Mouse (Mus musculus): ENCODE measurements around the gene Gm42742.
A peak's percentile ranks its signal among the peaks of the same experiment; 100 is the strongest.

Gm42742 gene

DNA sequence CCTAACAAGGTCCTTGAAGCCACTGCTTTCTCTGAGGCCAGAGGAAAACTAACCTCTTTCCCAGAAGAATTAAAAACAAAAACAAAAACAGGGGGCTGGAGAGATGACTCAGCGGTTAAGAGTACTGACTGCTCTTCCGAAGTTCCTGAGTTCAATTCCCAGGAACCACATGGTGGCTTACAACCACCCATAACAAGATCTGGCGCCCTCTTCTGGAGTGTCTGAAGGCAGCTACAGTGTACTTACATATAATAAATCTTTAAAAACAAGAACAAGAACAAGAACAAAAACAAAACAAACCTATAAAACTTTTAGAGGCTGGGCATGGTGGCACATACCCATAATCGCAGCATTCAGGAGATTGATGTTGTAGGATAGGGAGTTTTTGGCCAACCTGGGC lies 24.4 kb downstream of the Gm42742 start:
- no peak for DNase-seq

DNA sequence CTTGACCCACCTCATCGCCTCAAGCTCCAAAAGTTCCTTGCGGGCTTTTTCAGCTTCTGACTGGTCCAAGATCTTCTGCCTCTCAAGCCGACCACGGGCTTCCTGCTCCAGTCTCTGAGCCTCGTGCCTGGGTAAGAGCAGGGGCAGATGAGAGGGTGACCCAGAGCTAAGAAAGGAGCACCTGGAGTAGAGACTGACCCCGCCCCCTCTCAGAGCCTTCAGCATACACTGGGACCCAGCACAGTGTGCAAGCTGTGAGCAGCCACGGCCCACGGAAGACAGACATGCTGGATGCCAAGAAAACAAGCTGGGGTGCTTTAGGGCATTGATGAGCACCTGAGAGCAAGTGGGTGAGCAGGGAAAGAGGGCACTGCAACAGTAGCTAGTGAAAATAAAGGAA lies 32.1 kb downstream of the Gm42742 start:
- no peak for DNase-seq

DNA sequence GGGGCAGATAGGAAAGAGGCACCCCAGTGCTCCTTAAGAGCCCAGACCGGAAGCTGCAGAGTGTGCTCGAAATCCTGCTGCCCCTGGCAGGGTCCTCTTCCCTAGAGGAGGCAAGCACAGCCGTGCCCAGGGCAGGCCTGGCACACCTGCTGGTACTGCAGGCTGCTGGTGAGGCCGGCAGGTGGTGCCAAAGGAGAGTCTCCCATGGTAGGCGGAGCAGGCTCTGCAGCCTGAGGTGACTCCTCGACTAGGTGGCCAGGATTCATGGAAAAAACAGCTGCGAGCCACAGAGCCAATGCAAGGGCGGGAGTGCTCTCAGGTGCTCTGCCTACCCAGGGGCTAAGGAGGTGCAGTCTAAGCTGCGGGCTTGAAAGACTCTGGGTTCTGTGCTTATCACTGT lies 34.6 kb downstream of the Gm42742 start:
- DNase-seq: peak; percentile 53 to 67

DNA sequence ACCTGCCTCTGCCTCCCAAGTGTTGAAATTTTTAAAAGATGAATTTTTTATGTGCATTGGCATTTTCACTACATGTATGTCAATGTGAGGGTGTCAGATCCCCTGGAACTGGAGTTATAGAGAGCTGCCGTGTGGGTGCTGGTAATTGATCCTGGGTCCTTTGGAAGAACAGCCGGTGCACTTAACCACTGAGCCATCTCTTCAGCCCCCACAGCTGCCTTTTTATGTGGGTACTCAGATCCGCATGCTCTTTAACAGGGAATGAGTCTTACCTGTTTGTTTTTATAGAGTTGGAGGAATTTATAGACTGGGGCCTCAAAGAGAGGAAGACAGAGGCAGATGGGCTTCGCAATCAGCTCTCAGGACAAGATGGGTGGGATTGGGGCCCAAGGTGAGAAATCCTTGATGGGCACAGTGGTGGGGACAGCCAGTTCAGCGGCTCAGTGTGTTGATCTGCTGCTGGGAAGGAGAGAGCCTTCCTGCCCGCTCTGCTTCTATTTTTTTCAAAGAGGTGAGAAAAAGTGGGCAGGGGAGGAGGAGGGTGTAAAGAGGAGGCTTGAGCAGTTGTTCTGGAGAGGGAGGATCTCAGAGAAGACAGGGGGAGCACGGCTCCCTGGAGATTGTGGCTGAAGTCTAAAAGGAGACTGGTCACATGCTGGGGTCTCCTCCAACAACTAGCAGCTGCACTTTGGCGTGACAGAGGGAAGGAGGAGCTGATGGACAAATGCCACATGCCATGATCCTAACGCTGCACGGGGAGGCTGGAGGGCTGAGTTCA lies 36.0 kb downstream of the Gm42742 start:
- no peak for DNase-seq

- no peak for DNase-seq
Observed at GRCm38 (mm10) chr7:126983113-126983512, 37.8 kb downstream of the Gm42742 start.

GRCm38 (mm10) chr7:126982054-126982453 lies 38.8 kb downstream of the Gm42742 start:
- no peak for DNase-seq

GRCm38 (mm10) chr7:126981601-126982000 lies 39.3 kb downstream of the Gm42742 start:
- no peak for DNase-seq

- no peak for DNase-seq
Observed at GRCm38 (mm10) chr7:126978841-126979240, 42.1 kb downstream of the Gm42742 start.

DNA sequence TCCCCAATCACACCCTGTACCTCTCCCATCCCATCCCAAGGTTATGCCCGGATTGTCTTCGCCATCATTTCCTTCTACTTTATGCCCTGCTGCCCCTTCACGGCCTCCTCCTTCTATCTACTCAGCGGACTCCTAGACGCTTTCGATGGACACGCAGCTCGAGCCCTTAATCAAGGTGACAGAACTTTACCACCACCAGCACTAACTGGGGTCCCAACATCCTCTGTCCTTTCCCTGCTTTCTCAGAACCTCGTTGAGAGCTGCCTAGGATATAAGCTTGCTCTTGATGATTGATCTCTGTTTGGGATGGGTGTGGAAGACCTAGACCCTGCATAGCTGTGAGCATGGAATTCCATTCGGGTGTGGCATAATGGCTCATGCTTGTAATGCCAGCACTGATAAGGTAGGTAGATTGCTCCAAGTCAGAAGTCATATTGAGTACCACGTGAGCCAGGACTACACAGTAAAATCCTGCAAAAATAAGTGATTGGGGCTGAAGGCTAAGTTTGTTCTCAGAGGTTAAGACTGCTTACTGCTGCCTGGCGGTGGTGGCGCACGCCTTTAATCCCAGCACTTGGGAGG lies 43.9 kb downstream of the Gm42742 start:
- DNase-seq: no peak

GRCm38 (mm10) chr7:126975950-126976866 lies 44.7 kb downstream of the Gm42742 start, which contains the start of gene Cdiptos:
Gene Cdiptos (minus strand): TSS chr7:126976098.
- DNase-seq: peak; percentile 94 to 96

DNA sequence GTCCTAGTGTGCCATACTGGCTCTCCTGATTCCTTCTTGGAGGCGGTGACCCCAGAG lies 45.2 kb downstream of the Gm42742 start, which contains the start of gene Cdipt:
Gene Cdipt (plus strand): TSS at position 22 of the 57 bp plus-strand sequence.
- DNase-seq: no peak

DNA sequence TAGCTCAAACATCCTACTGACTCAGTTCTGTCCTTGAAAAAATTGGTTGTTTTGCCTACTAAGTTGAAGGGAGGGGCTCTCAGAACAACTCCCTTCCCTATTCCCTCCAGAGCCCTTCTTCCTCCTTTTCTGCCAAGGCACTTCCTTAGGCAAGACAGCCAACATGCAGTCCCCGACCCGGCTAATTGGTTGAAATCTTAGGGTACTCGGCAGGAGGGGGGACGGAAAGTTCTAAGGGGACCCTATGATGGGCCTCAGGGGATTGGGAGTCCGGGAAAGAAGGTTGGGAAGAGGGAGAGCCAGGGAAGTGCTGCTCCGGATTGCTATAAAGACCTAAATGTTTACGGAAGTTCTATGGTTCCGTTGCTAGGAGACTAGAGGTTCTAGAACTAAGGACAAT lies 45.4 kb downstream of the Gm42742 start:
- peak in 1 of 2 experiments; percentile 21 for DNase-seq

- no peak for DNase-seq
Observed at GRCm38 (mm10) chr7:126967361-126967760, 53.5 kb downstream of the Gm42742 start.

GRCm38 (mm10) chr7:126965568-126965967 lies 55.3 kb downstream of the Gm42742 start:
- DNase-seq: no peak
